Mouse (Mus musculus): ENCODE measurements around the gene Cd47. TPM values are rescaled to one million over a fixed set of nuclear protein-coding genes. Genes with fewer than 3 reads are reported as not detected.

The Cd47 gene
- total and polyA plus RNA-seq, 2 experiments from 2014 or later = 38.9 to 235 TPM

- H3K4me1 ChIP-seq (ENCODE audit: insufficient read depth, low read length) = no peaks in the 10 kb centered on the region; the same call in 1 of the 2 replicates
- no peak overlapping the region for H3K4me3 ChIP-seq (ENCODE audit: low read length)
- peak overlapping the region; percentile 41; the same call in 1 of the 2 replicates for H3K27ac ChIP-seq
- H3K9ac ChIP-seq (replicated peaks; ENCODE audit: low read length) = no peak overlapping the region
- H3K4me2 ChIP-seq (ENCODE audit: low read depth, low read length) = no peak overlapping the region
- WGBS = 40% methylated on average over 8 of the region's 8 CpGs
- no peaks in the 10 kb centered on the region for H3K36me3 ChIP-seq (ENCODE audit: insufficient read depth, low read length)
- peak; percentile 75 for ATAC-seq
- H3K27me3 ChIP-seq (ENCODE audit: insufficient read depth, low read length) = no peaks in the 10 kb centered on the region
- no peaks in the 10 kb centered on the region for H3K9me3 ChIP-seq (ENCODE audit: low read length)
- no peak for DNase-seq (ENCODE audit: low spot score)
- no peak for TF ChIP-seq CTCF (IDR thresholded peaks at IDR 0.05; ENCODE audit: low read depth)
Measured at GRCm38 (mm10) chr16:49951925-49952523, 151.7 kb downstream of the Cd47 start.

- 72% methylated on average over 3 of the region's 3 CpGs for WGBS
- TF ChIP-seq CTCF (IDR thresholded peaks at IDR 0.05; ENCODE audit: low read depth) = no peak
- H3K36me3 ChIP-seq (ENCODE audit: insufficient read depth, low read length) = no peaks in the 10 kb centered on the region
Measured at GRCm38 (mm10) chr16:49953817-49954216, 153.5 kb downstream of the Cd47 start.

GRCm38 (mm10) chr16:49954909-49955308, 154.6 kb downstream of the Cd47 start:
- ATAC-seq (no peak), DNase-seq (ENCODE audit: low spot score) (no peak)
- Histone ChIP-seq H3K36me3 (ENCODE audit: insufficient read depth, low read length) (no peaks in the 10 kb centered on the region), H3K4me2 (ENCODE audit: low read depth, low read length) (no peak overlapping the region), H3K4me3 (ENCODE audit: low read length) (no peak overlapping the region), H3K27me3 (ENCODE audit: insufficient read depth, low read length) (no peaks in the 10 kb centered on the region), H3K9me3 (ENCODE audit: low read length) (no peaks in the 10 kb centered on the region), H3K9ac (replicated peaks; ENCODE audit: low read length) (no peak overlapping the region), H3K27ac (no peak overlapping the region), H3K4me1 (ENCODE audit: insufficient read depth, low read length) (no peaks in the 10 kb centered on the region; the same call in 1 of the 2 replicates)
- no peak for TF ChIP-seq CTCF (IDR thresholded peaks at IDR 0.05; ENCODE audit: low read depth)
- WGBS = 91% methylated on average over 10 of the region's 10 CpGs

More at GRCm38 (mm10) chr16:49953817-49954216, 153.5 kb downstream of the Cd47 start:
- Histone ChIP-seq H3K27ac (no peak overlapping the region), H3K4me1 (ENCODE audit: insufficient read depth, low read length) (no peaks in the 10 kb centered on the region; the same call in 1 of the 2 replicates), H3K4me3 (ENCODE audit: low read length) (no peak overlapping the region), H3K4me2 (ENCODE audit: low read depth, low read length) (no peak overlapping the region), H3K27me3 (ENCODE audit: insufficient read depth, low read length) (no peaks in the 10 kb centered on the region), H3K9ac (replicated peaks; ENCODE audit: low read length) (no peak overlapping the region), H3K9me3 (ENCODE audit: low read length) (no peaks in the 10 kb centered on the region)
- no peak for DNase-seq (ENCODE audit: low spot score)
- ATAC-seq = no peak

- DNase-seq (ENCODE audit: low spot score) (no peak), ATAC-seq (no peak)
- no peak overlapping the region for H3K4me2 ChIP-seq (ENCODE audit: low read depth, low read length)
- H3K36me3 ChIP-seq (ENCODE audit: insufficient read depth, low read length) = no peaks in the 10 kb centered on the region
- 56% methylated on average over 2 of the region's 2 CpGs for WGBS
- H3K27me3 ChIP-seq (ENCODE audit: insufficient read depth, low read length) = no peaks in the 10 kb centered on the region
- no peak overlapping the region for H3K27ac ChIP-seq
- no peaks in the 10 kb centered on the region for H3K9me3 ChIP-seq (ENCODE audit: low read length)
- TF ChIP-seq CTCF (IDR thresholded peaks at IDR 0.05; ENCODE audit: low read depth) = no peak
- no peaks in the 10 kb centered on the region; the same call in 1 of the 2 replicates for H3K4me1 ChIP-seq (ENCODE audit: insufficient read depth, low read length)
- no peak overlapping the region for H3K9ac ChIP-seq (replicated peaks; ENCODE audit: low read length)
- no peak overlapping the region for H3K4me3 ChIP-seq (ENCODE audit: low read length)
Measured at GRCm38 (mm10) chr16:49955325-49955724, 155.0 kb downstream of the Cd47 start.

- H3K4me3 ChIP-seq (ENCODE audit: low read length) = no peak overlapping the region
- H3K27ac ChIP-seq = no peak overlapping the region
- no peaks in the 10 kb centered on the region for H3K9me3 ChIP-seq (ENCODE audit: low read length)
- H3K9ac ChIP-seq (replicated peaks; ENCODE audit: low read length) = no peak overlapping the region
- DNase-seq (ENCODE audit: low spot score) = no peak
- no peaks in the 10 kb centered on the region for H3K27me3 ChIP-seq (ENCODE audit: insufficient read depth, low read length)
- ATAC-seq = no peak
- 83% methylated on average over 2 of the region's 2 CpGs for WGBS
- no peaks in the 10 kb centered on the region for H3K36me3 ChIP-seq (ENCODE audit: insufficient read depth, low read length)
- H3K4me2 ChIP-seq (ENCODE audit: low read depth, low read length) = no peak overlapping the region
- no peaks in the 10 kb centered on the region; the same call in 1 of the 2 replicates for H3K4me1 ChIP-seq (ENCODE audit: insufficient read depth, low read length)
- no peak for TF ChIP-seq CTCF (IDR thresholded peaks at IDR 0.05; ENCODE audit: low read depth)
Measured at GRCm38 (mm10) chr16:49955952-49956351, 155.6 kb downstream of the Cd47 start.

GRCm38 (mm10) chr16:49956531-49957302, 156.4 kb downstream of the Cd47 start:
- Histone ChIP-seq H3K27me3 (ENCODE audit: insufficient read depth, low read length) (no peaks in the 10 kb centered on the region), H3K4me1 (ENCODE audit: insufficient read depth, low read length) (no peaks in the 10 kb centered on the region; the same call in 1 of the 2 replicates), H3K4me3 (ENCODE audit: low read length) (no peak overlapping the region), H3K27ac (no peak overlapping the region), H3K9me3 (ENCODE audit: low read length) (no peaks in the 10 kb centered on the region), H3K36me3 (ENCODE audit: insufficient read depth, low read length) (no peaks in the 10 kb centered on the region), H3K4me2 (ENCODE audit: low read depth, low read length) (no peak overlapping the region), H3K9ac (replicated peaks; ENCODE audit: low read length) (no peak overlapping the region)
- 93% methylated on average over 7 of the region's 7 CpGs for WGBS
- ATAC-seq (no peak), DNase-seq (ENCODE audit: low spot score) (no peak)
- TF ChIP-seq CTCF (IDR thresholded peaks at IDR 0.05; ENCODE audit: low read depth) = no peak

Measured in hindbrain, postnatal 0 days (tissue).